Mouse (Mus musculus) ES-Bruce4 (cell line): ENCODE data around the gene Ubiad1.

Source experiments
- CTCF ChIP-seq: IDR thresholded peaks from one replicate; pipeline ENCODE4 v1.8.1; 2011; ENCODE audit warnings: low read depth, low read length
- EP300 ChIP-seq: IDR thresholded peaks from 2 replicates; pipeline ENCODE4 v1.6.1; 2011; ENCODE audit warnings: low read depth, low read length; ENCODE audit not compliant: insufficient read depth
- POLR2A ChIP-seq: IDR thresholded peaks from one replicate; pipeline ENCODE4 v1.8.1; 2011; ENCODE audit warnings: low read length; ENCODE audit not compliant: insufficient read depth

- TF ChIP-seq CTCF, result no peak
- no peak for TF ChIP-seq EP300
- no peak for TF ChIP-seq POLR2A
Measured at GRCm38 (mm10) chr4:148441931-148442330, 2.6 kb downstream of the Ubiad1 start.
